Mouse (Mus musculus): Measurements from ENCODE around the gene Myh3.

DNA sequence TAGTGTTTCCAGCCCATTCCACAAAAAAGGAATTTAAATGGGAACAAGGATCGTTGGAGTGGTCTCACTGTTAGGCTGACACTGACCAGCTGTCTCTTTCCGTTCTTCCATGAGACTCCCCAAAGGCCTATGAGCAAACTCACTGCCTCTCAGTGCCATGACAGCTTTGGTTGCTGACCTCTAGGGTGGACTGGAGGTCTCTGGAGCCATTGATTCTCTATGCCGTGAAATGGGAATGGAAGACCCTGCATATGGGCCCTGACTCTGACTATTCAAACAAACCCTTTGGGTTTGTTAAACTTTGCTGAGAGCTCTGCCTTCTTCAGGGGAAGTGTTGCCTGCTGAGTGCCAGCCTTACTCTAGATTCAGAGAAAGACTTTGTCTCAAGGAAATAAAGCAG, 10.4 kb upstream of the Myh3 start:
- no peak for TF ChIP-seq CTCF (IDR thresholded peaks at IDR 0.05; ENCODE audit: low read depth)
- TF ChIP-seq EP300 (IDR thresholded peaks at IDR 0.05; ENCODE audit: low read depth), result no peak

Measured in liver, embryonic 14.5 days (tissue).